Mouse (Mus musculus) adrenal gland, postnatal 14 days (tissue): ENCODE results near the gene Setd3. TPM values are rescaled to one million over a fixed set of nuclear protein-coding genes. Genes with fewer than 3 reads are reported as not detected.

Source experiments
- DNase-seq: peaks from one replicate; pipeline ENCODE4 v3.0.0; 2021; ENCODE audit warnings: mixed read lengths
- total RNA-seq: library from RNA; stranded (reverse); gene quantifications from 2 replicates; pipeline ENCODE4 v1.2.3, GENCODE M21; 2021

The Setd3 gene
- total RNA-seq, 1 experiment from 2014 or later = 92.3 TPM

- DNase-seq = no peak
These were observed 108.1 kb downstream of the Setd3 start for GRCm38 (mm10) chr12:108070685-108071662.

GRCm38 (mm10) chr12:108069504-108069903, 109.6 kb downstream of the Setd3 start:
- no peak for DNase-seq

GRCm38 (mm10) chr12:108067811-108068375, 111.2 kb downstream of the Setd3 start:
- peak; percentile 24 for DNase-seq

GRCm38 (mm10) chr12:108067231-108067630, 111.9 kb downstream of the Setd3 start:
- DNase-seq = no peak

GRCm38 (mm10) chr12:108064396-108064998, 114.6 kb downstream of the Setd3 start:
- DNase-seq = no peak

- no peak for DNase-seq
These were observed 115.1 kb downstream of the Setd3 start for GRCm38 (mm10) chr12:108063986-108064385.

- no peak for DNase-seq
These were observed 117.0 kb downstream of the Setd3 start for GRCm38 (mm10) chr12:108062137-108062536.

- DNase-seq = no peak
These were observed 117.5 kb downstream of the Setd3 start for GRCm38 (mm10) chr12:108061661-108062060.

Other genes starting within 250 kb of the Setd3 start
- 1.0 and 4.7 TPM in 2 replicates for gene Bcl11b, start 175.7 kb downstream of the Setd3 start, total RNA-seq
- 31.5 and 31.7 TPM in 2 replicates for gene Ccnk, start 265 bp upstream of the Setd3 start, total RNA-seq
- 21.6 and 23.0 TPM in 2 replicates for gene Ccdc85c, start 96.1 kb upstream of the Setd3 start, total RNA-seq
- gene Hhipl1, start 127.0 kb upstream of the Setd3 start, total RNA-seq = 0.67 and 0.79 TPM in 2 replicates
- gene Cyp46a1, start 155.1 kb upstream of the Setd3 start, total RNA-seq = 1.7 and 2.0 TPM in 2 replicates
- 32.9 and 38.8 TPM in 2 replicates for gene Eml1, start 191.6 kb upstream of the Setd3 start, total RNA-seq